Mouse (Mus musculus) sigmoid colon, adult 10 weeks (tissue): ENCODE data around the gene Gm6583. TPM values are rescaled to one million over a fixed set of nuclear protein-coding genes. Genes with fewer than 3 reads are reported as not detected.

Experiments
- polyA plus RNA-seq: library from polyadenylated mRNA; stranded (reverse); fragments of 350-450 nt; fragmentation: Illumina TruSeq; extraction: RNeasy Lipid Tissue Mini Kit (QIAGEN cat#74804); gene quantifications from one replicate; pipeline ENCODE4 v1.2.3, GENCODE M21; 2014; ENCODE audit warnings: low read depth, low replicate concordance

The Gm6583 gene
- polyA plus RNA-seq, result not detected

DNA sequence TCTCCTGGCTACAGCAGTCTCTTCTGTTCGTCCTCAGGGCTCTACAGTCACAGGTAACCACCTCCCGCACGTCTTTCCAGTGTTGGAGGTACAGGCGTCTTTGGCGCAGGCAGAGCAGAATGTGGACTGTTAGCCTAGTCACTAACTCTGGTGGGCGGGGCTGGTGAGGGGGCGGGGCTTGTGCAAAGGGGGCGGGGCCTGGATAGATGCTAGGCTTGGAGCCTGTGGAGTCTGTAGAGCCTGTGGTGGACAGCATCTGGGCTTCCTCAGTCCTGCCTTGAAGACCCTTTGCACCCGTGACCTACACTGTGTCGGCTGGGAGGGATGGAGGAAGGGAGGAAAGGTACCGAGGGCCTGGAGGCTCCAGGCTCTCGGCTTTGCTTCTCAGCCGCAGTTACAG is at the start of gene Gm6583:
TSS of gene Gm6583 (minus strand) at position 124 of the 400 bp plus-strand sequence.

DNA sequence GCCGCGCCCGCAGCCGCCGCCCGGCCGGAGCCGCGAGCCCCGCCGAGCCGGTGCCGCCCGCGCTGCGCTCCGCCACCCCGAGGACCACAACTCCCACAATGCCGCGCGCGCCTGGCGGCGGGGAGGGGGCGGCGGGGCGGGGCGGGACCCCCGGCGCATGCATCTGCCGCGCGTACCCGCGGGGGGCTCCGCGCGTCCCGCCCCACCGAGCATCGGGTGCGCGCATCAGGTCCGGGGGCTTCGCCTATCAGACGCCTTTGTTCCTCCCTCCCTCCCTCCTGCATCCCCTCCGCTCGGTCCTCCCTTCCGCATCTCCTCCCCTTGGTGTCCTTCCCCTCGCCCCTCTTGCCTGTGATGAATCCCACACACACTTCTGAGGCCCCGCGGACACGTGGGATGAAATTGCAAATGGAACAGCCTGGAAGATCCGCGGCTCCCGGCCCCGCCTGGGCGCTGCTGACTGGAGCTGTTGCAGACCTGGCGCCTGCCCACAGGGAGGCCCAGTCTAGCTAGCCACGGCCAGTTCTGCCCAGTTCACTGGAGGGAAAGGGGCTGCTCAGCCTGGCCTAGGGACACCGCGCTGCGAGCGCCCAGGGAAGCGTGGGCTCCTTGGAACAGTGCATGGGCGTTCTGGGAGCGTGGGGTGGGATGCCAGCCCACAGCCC is 39.1 kb upstream of the Gm6583 start, which contains the start of gene Asphd2:
TSS of gene Asphd2 (minus strand) at position 88 of the 665 bp plus-strand sequence.

DNA sequence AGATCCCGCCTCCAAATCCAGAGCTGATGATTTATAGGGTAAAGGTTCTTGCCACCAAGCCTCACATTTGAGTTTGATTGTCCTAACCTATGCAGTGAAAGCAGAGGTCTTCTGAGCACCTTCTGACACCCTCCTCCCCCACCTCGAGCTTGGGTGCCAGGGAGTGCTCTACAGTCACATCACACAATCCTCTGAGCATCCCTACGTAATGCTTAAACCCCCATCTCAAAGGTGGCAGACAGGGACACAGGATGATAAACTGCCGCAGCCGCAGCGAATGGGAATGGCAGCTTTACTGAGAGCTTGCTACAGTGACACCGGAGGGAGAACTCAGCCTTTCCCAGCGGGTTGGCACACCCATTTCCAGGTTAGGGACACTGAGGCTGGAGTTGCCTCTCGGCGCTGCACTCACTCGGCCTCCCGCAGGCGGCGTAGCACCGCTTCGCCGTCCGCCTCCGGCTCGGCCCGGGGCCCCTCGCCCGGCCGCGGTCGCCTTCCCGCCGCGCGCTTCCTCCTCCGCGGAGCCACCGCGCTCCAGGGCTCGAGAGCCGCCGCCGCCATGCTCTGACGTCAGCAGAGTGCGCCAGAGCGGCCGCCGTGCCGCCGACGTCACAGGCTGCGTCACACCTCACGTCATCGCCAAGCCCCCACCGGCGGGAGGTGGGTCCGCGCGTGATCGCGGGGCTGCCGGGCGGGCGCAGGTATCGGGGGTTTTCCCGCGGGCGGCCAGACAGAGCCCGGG is 13.2 kb downstream of the Gm6583 start, which contains the start of the genes Srrd and Hps4:
TSS of gene Srrd (minus strand) at position 578 of the 742 bp plus-strand sequence.
TSS of gene Hps4 (plus strand) at position 621 of the 742 bp plus-strand sequence.

DNA sequence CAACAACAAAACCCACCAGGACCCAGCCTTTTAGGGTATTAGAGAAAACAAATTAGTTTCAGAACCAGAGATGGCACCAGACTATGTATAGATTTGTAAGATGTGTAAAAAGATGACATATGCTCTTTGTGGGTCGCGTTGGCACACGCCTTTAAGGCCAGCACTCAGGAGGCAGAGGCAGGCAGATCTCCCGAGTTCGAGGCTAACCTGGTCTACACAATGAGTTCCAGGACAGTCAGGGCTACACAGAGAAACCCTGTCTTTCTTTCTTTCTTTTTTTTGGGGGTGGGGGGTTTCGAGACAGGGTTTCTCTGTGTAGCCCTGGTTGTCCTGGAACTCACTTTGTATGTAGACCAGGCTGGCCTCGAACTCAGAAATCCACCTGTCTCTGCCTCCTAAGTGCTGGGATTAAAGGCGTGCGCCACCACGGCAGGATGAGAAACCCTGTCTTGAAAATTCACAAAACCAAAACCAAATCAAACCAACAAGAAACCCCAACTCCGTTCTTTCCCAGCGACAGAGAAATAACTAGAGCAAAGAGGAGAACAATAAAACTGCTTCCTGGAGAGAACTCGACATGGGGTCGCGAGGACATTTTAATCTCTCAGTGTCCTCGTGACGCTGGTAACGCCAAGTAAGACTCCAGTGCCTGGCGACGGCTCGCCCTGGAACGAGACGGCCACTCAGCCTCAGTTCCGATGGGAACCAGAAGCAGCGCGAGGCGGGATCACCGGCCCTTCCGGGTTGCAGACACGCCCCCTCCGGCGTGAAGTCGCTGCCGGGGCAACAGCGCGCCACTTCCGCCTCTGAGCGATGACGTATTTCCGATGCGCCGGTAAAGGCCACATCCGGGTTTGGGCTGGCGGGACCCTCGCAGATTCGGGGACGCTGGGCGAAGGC is 30.0 kb downstream of the Gm6583 start, which contains the start of gene Tfip11:
TSS of gene Tfip11 (plus strand) at position 813 of the 900 bp plus-strand sequence.

Other genes with a start within 250 kb of the Gm6583 start
- gene Cryba4, start 103.5 kb downstream of the Gm6583 start, polyA plus RNA-seq, result not detected
- gene Crybb1, start 100.2 kb downstream of the Gm6583 start, polyA plus RNA-seq, result not detected
- 4.1 TPM for gene Tpst2, start 79.3 kb downstream of the Gm6583 start, polyA plus RNA-seq
- gene Tfip11, start 29.7 kb downstream of the Gm6583 start, polyA plus RNA-seq, result 6.4 TPM
- gene Srrd, start 13.0 kb downstream of the Gm6583 start, polyA plus RNA-seq, result not detected
- gene Hps4, start 12.9 kb downstream of the Gm6583 start, polyA plus RNA-seq, result 20.8 TPM
- gene Asphd2, start 38.8 kb upstream of the Gm6583 start, polyA plus RNA-seq, result not detected
- gene Gm6588, start 93.4 kb upstream of the Gm6583 start, polyA plus RNA-seq, result not detected
- gene Sez6l, start 221.2 kb upstream of the Gm6583 start, polyA plus RNA-seq, result 0.28 TPM